Mouse (Mus musculus): ENCODE data around the gene Dync1h1. TPM values are rescaled to one million over a fixed set of nuclear protein-coding genes. Genes with fewer than 3 reads are reported as not detected.
A peak's percentile ranks its signal among the peaks of the same experiment; 100 is the strongest.

The Dync1h1 gene
- polyA plus RNA-seq (2012; rRNA removed), result 158 and 237 TPM in 2 replicates

- DNase-seq (ENCODE audit: low read depth, low spot score), result peak; percentile 56
- WGBS, result under 1% methylated on average over 103 of the region's 105 CpGs
These were observed at the start of gene Dync1h1 for GRCm38 (mm10) chr12:110601241-110602218. Gene Dync1h1, plus strand, starts transcription at chr12:110601452.

GRCm38 (mm10) chr12:110552113-110552512, 49.1 kb upstream of the Dync1h1 start:
- DNase-seq (ENCODE audit: low read depth, low spot score), result no peak
- WGBS, result 75% methylated on average over 13 of the region's 13 CpGs

GRCm38 (mm10) chr12:110553362-110553761, 47.9 kb upstream of the Dync1h1 start:
- no peak for DNase-seq (ENCODE audit: low read depth, low spot score)
- WGBS, result 92% methylated on average over 5 of the region's 5 CpGs

- 90% methylated on average over 21 of the region's 21 CpGs for WGBS
- no peak for DNase-seq (ENCODE audit: low read depth, low spot score)
These were observed 45.6 kb upstream of the Dync1h1 start for GRCm38 (mm10) chr12:110555536-110556240.

GRCm38 (mm10) chr12:110556861-110557628, 44.2 kb upstream of the Dync1h1 start:
- DNase-seq (ENCODE audit: low read depth, low spot score), result no peak
- 89% methylated on average over 18 of the region's 18 CpGs for WGBS

- 96% methylated on average over 7 of the region's 7 CpGs for WGBS
- DNase-seq (ENCODE audit: low read depth, low spot score), result no peak
These were observed 43.1 kb upstream of the Dync1h1 start for GRCm38 (mm10) chr12:110558175-110558574.

- DNase-seq (ENCODE audit: low read depth, low spot score), result no peak
- WGBS, result 90% methylated on average over 11 of the region's 11 CpGs
These were observed 37.9 kb upstream of the Dync1h1 start for GRCm38 (mm10) chr12:110563383-110563782.

GRCm38 (mm10) chr12:110564848-110565247, 36.4 kb upstream of the Dync1h1 start:
- 94% methylated on average over 11 of the region's 11 CpGs for WGBS
- DNase-seq (ENCODE audit: low read depth, low spot score), result no peak

- no peak for DNase-seq (ENCODE audit: low read depth, low spot score)
- WGBS, result 94% methylated on average over 9 of the region's 9 CpGs
These were observed 34.9 kb upstream of the Dync1h1 start for GRCm38 (mm10) chr12:110566366-110566765.

- WGBS, result 91% methylated on average over 10 of the region's 10 CpGs
- no peak for DNase-seq (ENCODE audit: low read depth, low spot score)
These were observed 30.2 kb upstream of the Dync1h1 start for GRCm38 (mm10) chr12:110571050-110571449.

GRCm38 (mm10) chr12:110572351-110572750, 28.9 kb upstream of the Dync1h1 start:
- no peak for DNase-seq (ENCODE audit: low read depth, low spot score)
- 97% methylated on average over 4 of the region's 4 CpGs for WGBS

GRCm38 (mm10) chr12:110573635-110574034, 27.6 kb upstream of the Dync1h1 start:
- DNase-seq (ENCODE audit: low read depth, low spot score), result no peak
- WGBS, result 80% methylated on average over 8 of the region's 8 CpGs

- WGBS, result 58% methylated on average over 4 of the region's 4 CpGs
- DNase-seq (ENCODE audit: low read depth, low spot score), result no peak
These were observed 25.3 kb upstream of the Dync1h1 start for GRCm38 (mm10) chr12:110575926-110576325.

GRCm38 (mm10) chr12:110578333-110578732, 22.9 kb upstream of the Dync1h1 start:
- DNase-seq (ENCODE audit: low read depth, low spot score), result no peak
- 83% methylated on average over 9 of the region's 9 CpGs for WGBS

- WGBS, result 66% methylated on average over 6 of the region's 6 CpGs
- no peak for DNase-seq (ENCODE audit: low read depth, low spot score)
These were observed 12.6 kb upstream of the Dync1h1 start for GRCm38 (mm10) chr12:110588622-110589021.

GRCm38 (mm10) chr12:110590804-110591259, 10.4 kb upstream of the Dync1h1 start:
- no peak for DNase-seq (ENCODE audit: low read depth, low spot score)
- under 1% methylated on average over 15 of the region's 15 CpGs for WGBS

GRCm38 (mm10) chr12:110591260-110591883, 9.9 kb upstream of the Dync1h1 start:
- peak; percentile 96 for DNase-seq (ENCODE audit: low read depth, low spot score)
- WGBS, result under 1% methylated on average over 56 of the region's 56 CpGs

GRCm38 (mm10) chr12:110598527-110598926, 2.7 kb upstream of the Dync1h1 start:
- 13% methylated on average over 7 of the region's 7 CpGs for WGBS
- DNase-seq (ENCODE audit: low read depth, low spot score), result peak; percentile 32

- DNase-seq (ENCODE audit: low read depth, low spot score), result no peak
- WGBS, result 44% methylated on average over 4 of the region's 4 CpGs
These were observed 1.5 kb upstream of the Dync1h1 start for GRCm38 (mm10) chr12:110599791-110600190.

Measured in large intestine, adult 2 months (tissue).